27 mouse cellular contexts compared by ENCODE assay signal in the genomic region with DNA sequence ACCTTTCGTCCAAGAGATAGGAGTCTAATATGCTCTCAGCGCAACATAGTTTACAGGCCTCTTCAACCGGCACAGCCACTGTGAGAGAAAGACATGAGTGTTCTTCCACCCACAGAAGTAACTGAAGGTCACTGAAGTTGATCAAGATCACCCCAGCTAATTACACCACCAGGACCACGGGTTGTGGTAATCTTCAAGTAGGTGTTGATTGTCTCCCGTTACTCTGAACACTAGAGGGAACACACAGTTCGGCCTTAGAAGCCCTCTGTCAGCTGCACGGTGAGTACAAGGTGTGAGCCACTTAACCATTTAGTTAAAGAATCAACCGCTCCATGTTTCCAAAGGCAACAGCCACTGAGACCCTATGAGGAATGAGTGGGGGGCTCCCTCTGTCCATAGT. TPM values are rescaled to one million over a fixed set of nuclear protein-coding genes. Genes with fewer than 3 reads are reported as not detected.
DNase-seq lines count a peak whose midpoint lies in the region; ATAC-seq lines count a peak whose summit lies in the region.
"Had no signal": no experiment of that assay in that cellular context is flagged by ENCODE, and none has a peak within 500 bp of the region (broad histone marks: within the 10 kb centered on the region; RNA-seq: fewer than 3 reads in every experiment).

No protein-coding gene starts in this region.

- WGBS in heart, embryonic 12.5 days = 42% methylated on average over 8 of the region's 8 CpGs
- WGBS in heart, embryonic 15.5 days = 46% methylated on average over 8 of the region's 8 CpGs

- peak overlapping the region; percentile 12; the same call in 1 of the 2 replicates for H3K27ac ChIP-seq in heart, embryonic 12.5 days (ENCODE audit: poor library complexity, severe bottlenecking)
- 0 out of 2 replicates have a peak overlapping the region, but pooled peaks have one; percentile 17 for H3K27ac ChIP-seq in heart, embryonic 15.5 days
- H3K27ac ChIP-seq: embryonic facial prominence, embryonic 12.5 days; embryonic facial prominence, embryonic 15.5 days; gastrocnemius, adult 2 months; hindbrain, embryonic 10.5 days; hindbrain, embryonic 13.5 days; intestine, embryonic 15.5 days had no signal

- H3K4me1 ChIP-seq in heart, embryonic 12.5 days (replicated peaks) = peaks cover 74% of the 10 kb centered on the region
- H3K4me1 ChIP-seq in heart, embryonic 15.5 days (replicated peaks) = peaks cover 51% of the 10 kb centered on the region

- no peaks in the 10 kb centered on the region for H3K27me3 ChIP-seq in heart, embryonic 12.5 days (replicated peaks)
- no peaks in the 10 kb centered on the region for H3K27me3 ChIP-seq in heart, embryonic 15.5 days
- H3K27me3 ChIP-seq: embryonic facial prominence, embryonic 12.5 days; embryonic facial prominence, embryonic 15.5 days; intestine, embryonic 15.5 days had no signal

- H3K9ac ChIP-seq in heart, embryonic 12.5 days = no peak overlapping the region
- no peak overlapping the region for H3K9ac ChIP-seq in heart, embryonic 15.5 days
- H3K9ac ChIP-seq: embryonic facial prominence, embryonic 12.5 days; embryonic facial prominence, embryonic 15.5 days; forebrain, postnatal 0 days; hindbrain, embryonic 13.5 days; intestine, embryonic 15.5 days had no signal

- ATAC-seq in heart, embryonic 12.5 days (ENCODE audit: insufficient number of reproducible peaks, low FRiP score) = no peak
- ATAC-seq in heart, embryonic 15.5 days (replicated peaks; ENCODE audit: insufficient number of reproducible peaks, insufficient read depth, low FRiP score, low read depth) = no peak
- ATAC-seq: activated CD4-positive, CD25-positive, alpha-beta regulatory T cell, adult 4 months; forebrain, embryonic 14.5 days; forebrain, postnatal 0 days; hindbrain, embryonic 16.5 days; intestine, embryonic 15.5 days had no signal

- no peaks in the 10 kb centered on the region for H3K9me3 ChIP-seq in heart, embryonic 12.5 days (replicated peaks)
- no peaks in the 10 kb centered on the region for H3K9me3 ChIP-seq in heart, embryonic 15.5 days (replicated peaks)
- H3K9me3 ChIP-seq: embryonic facial prominence, embryonic 12.5 days; embryonic facial prominence, embryonic 15.5 days; hindbrain, embryonic 10.5 days; hindbrain, embryonic 13.5 days; intestine, embryonic 15.5 days had no signal

- intact Hi-C loops in heart, postnatal 10 days (cut with DNase I) = loop anchor here (5.0 kb wide), 1 partner anchor 110 kb away; no protein-coding TSS in a partner anchor

- no peak overlapping the region for H3K4me2 ChIP-seq in heart, embryonic 12.5 days
- H3K4me2 ChIP-seq in heart, embryonic 15.5 days = no peak overlapping the region
- H3K4me2 ChIP-seq: embryonic facial prominence, embryonic 12.5 days; embryonic facial prominence, embryonic 15.5 days; hindbrain, embryonic 13.5 days; intestine, embryonic 15.5 days had no signal

- H3K4me3 ChIP-seq in heart, embryonic 12.5 days = no peak overlapping the region
- no peak overlapping the region for H3K4me3 ChIP-seq in heart, embryonic 15.5 days
- H3K4me3 ChIP-seq: embryonic facial prominence, embryonic 12.5 days; embryonic facial prominence, embryonic 15.5 days; gastrocnemius, adult 2 months; hindbrain, embryonic 10.5 days; hindbrain, embryonic 13.5 days; intestine, embryonic 15.5 days had no signal

- peak; percentile 35 for DNase-seq in cerebellum, adult 9-10 months
- no peak for DNase-seq in cerebellum, postnatal 36 days
- DNase-seq in heart, adult 11 months = no peak
- DNase-seq in heart, postnatal 10 days = no peak
- peak; percentile 1 for DNase-seq in right cerebral cortex, postnatal 14 days
- DNase-seq in right cerebral cortex, adult 18-20 months = no peak
- DNase-seq: adrenal gland, adult 8-10 months; adrenal gland, postnatal 25 days; cerebellum, adult 11-12 months; cerebellum, adult 8-10 months; cerebellum, postnatal 14 days; forebrain, postnatal 0 days; gastrocnemius, adult 2 months; gastrocnemius, postnatal 14 days; kidney, adult 11 months; kidney, adult 8-10 months had no signal

- peaks cover 21% of the 10 kb centered on the region for H3K36me3 ChIP-seq in heart, embryonic 12.5 days
- no peaks in the 10 kb centered on the region for H3K36me3 ChIP-seq in heart, embryonic 15.5 days
- H3K36me3 ChIP-seq: embryonic facial prominence, embryonic 12.5 days; embryonic facial prominence, embryonic 15.5 days; hindbrain, embryonic 10.5 days; intestine, embryonic 15.5 days had no signal

RNA-seq across cellular contexts. Expression of a gene that starts 11.8 kb away (rescaled TPM):
- polyA plus RNA-seq in heart, embryonic 12.5 days (2016; fragmentation: Nextera tagmentation; extraction: Ambion mirVana) = 0.37 and 0.68 TPM in 2 replicates
- polyA plus RNA-seq in heart, embryonic 15.5 days (2015; fragmentation: Nextera tagmentation; extraction: Ambion mirVana) = 0.46 and 0.97 TPM in 2 replicates
- total RNA-seq in heart, postnatal 10 days (2021) = under 1 TPM; 0.35 to 0.48 TPM
- total RNA-seq: adrenal gland, adult 8-10 months; adrenal gland, postnatal 25 days; ES-E14 had no signal

Comparison
In these comparisons a context has a peak if more than half of its experiments do, and no peak if none do; other contexts are left out.
1. DNase-seq: peak in cerebellum, adult 9-10 months (single experiment) and right cerebral cortex, postnatal 14 days (single experiment); none in cerebellum, postnatal 36 days (0 of 2), heart, adult 11 months (single experiment), heart, postnatal 10 days (0 of 2) and right cerebral cortex, adult 18-20 months (single experiment).